Mouse (Mus musculus) liver, embryonic 16.5 days (tissue): ENCODE measurements around the gene Atp13a4. TPM values are rescaled to one million over a fixed set of nuclear protein-coding genes. Genes with fewer than 3 reads are reported as not detected.

Experiments used
- ATAC-seq: fragments of 200-750 bp; cut with Nextera tagmentation; 2 replicates; pipeline ENCODE4 v1.8.0; 2017; ENCODE audit warnings: low read depth, mild to moderate bottlenecking, moderate number of reproducible peaks, moderate library complexity
- H3K27ac ChIP-seq: fragments of 300-500 bp; sonication (generic); 2 replicates; pipeline ENCODE4 v1.5.1; 2014; ENCODE audit warnings: mild to moderate bottlenecking, low read length
- H3K27me3 ChIP-seq: fragments of 300-500 bp; sonication (generic); 2 replicates; pipeline ENCODE4 v1.6.1; 2014; ENCODE audit warnings: low read depth, low read length, mixed read lengths; ENCODE audit not compliant: control insufficient read depth, insufficient read depth
- H3K36me3 ChIP-seq: fragments of 300-500 bp; sonication (generic); 2 replicates; pipeline ENCODE4 v1.6.1; 2014; ENCODE audit warnings: mild to moderate bottlenecking; ENCODE audit not compliant: control insufficient read depth, insufficient read depth
- H3K4me1 ChIP-seq: fragments of 300-500 bp; sonication (generic); 2 replicates; pipeline ENCODE4 v1.6.1; 2014; ENCODE audit warnings: low read depth, low read length, mixed read lengths; ENCODE audit not compliant: control insufficient read depth
- H3K4me2 ChIP-seq: fragments of 300-500 bp; sonication (generic); 2 replicates; pipeline ENCODE4 v1.6.1; 2014; ENCODE audit warnings: low read depth, low read length, mixed read lengths
- H3K4me3 ChIP-seq: fragments of 300-500 bp; sonication (generic); 2 replicates; pipeline ENCODE4 v1.5.1; 2014; ENCODE audit warnings: low read depth, mild to moderate bottlenecking, low read length
- H3K9ac ChIP-seq: fragments of 300-500 bp; sonication (generic); 2 replicates; pipeline ENCODE4 v1.6.1; 2014; ENCODE audit warnings: low read depth, low read length
- H3K9me3 ChIP-seq: fragments of 300-500 bp; sonication (generic); replicated peaks from 2 replicates; pipeline ENCODE4 v1.6.1; 2016; ENCODE audit warnings: low read length; ENCODE audit not compliant: control insufficient read depth
- WGBS: fragments of 180-500 bp; shearing (Covaris S2); extraction: QIAGEN DNeasy Blood & Tissue Kit; methylation state at CpG from one replicate; pipeline ENCODE4 v1.1.7; 2014; ENCODE audit not compliant: insufficient replicate concordance; 5-methylcytosine and 5-hydroxymethylcytosine counted together
- polyA plus RNA-seq: library from polyadenylated mRNA; unstranded; fragments of >200 nt; fragmentation: Nextera tagmentation; extraction: Ambion mirVana; gene quantifications from 2 replicates; pipeline ENCODE4 v1.2.1, GENCODE M21; 2015

Atp13a4 gene
- polyA plus RNA-seq, result not detected in 2 replicates

- Histone ChIP-seq H3K9me3 (no peaks in the 10 kb centered on the region), H3K4me1 (no peaks in the 10 kb centered on the region), H3K27ac (no peak within 1 kb of the TSS), H3K36me3 (no peaks in the 10 kb centered on the region), H3K27me3 (no peaks in the 10 kb centered on the region), H3K9ac (no peak within 1 kb of the TSS), H3K4me3 (no peak within 1 kb of the TSS), H3K4me2 (no peak within 1 kb of the TSS)
- WGBS, result 65% methylated on average over 11 of the region's 11 CpGs
- no peak for ATAC-seq
Measured at GRCm38 (mm10) chr16:29544829-29545228, at the start of gene Atp13a4. TSS of gene Atp13a4 (minus strand) at chr16:29544864.

- H3K9me3 ChIP-seq, result no peaks in the 10 kb centered on the region
- no peak for ATAC-seq
- H3K4me1 ChIP-seq, result no peaks in the 10 kb centered on the region
- peaks cover 15% of the 10 kb centered on the region for H3K36me3 ChIP-seq
- H3K27me3 ChIP-seq, result no peaks in the 10 kb centered on the region
- 68% methylated on average over 7 of the region's 7 CpGs for WGBS
- no peak overlapping the region for H3K4me2 ChIP-seq
- H3K9ac ChIP-seq, result no peak overlapping the region
- H3K27ac ChIP-seq, result no peak overlapping the region
- H3K4me3 ChIP-seq, result no peak overlapping the region
Measured at GRCm38 (mm10) chr16:29592171-29592570, 47.5 kb upstream of the Atp13a4 start.

GRCm38 (mm10) chr16:29579787-29580176 lies 35.1 kb upstream of the Atp13a4 start:
- Histone ChIP-seq H3K9me3 (no peaks in the 10 kb centered on the region), H3K4me1 (peaks cover 4% of the 10 kb centered on the region), H3K4me3 (peak overlapping the region; percentile 94), H3K36me3 (no peaks in the 10 kb centered on the region), H3K4me2 (peak overlapping the region; percentile 79), H3K27ac (no peak overlapping the region), H3K27me3 (no peaks in the 10 kb centered on the region), H3K9ac (peak overlapping the region; percentile 89)
- 4% methylated on average over 12 of the region's 12 CpGs for WGBS
- no peak for ATAC-seq

GRCm38 (mm10) chr16:29579167-29579786 lies 34.6 kb upstream of the Atp13a4 start, which contains the start of gene Opa1:
TSS of gene Opa1 (plus strand) at chr16:29579334.
- Histone ChIP-seq H3K4me2 (peak within 1 kb of the TSS; percentile 79), H3K9ac (peak within 1 kb of the TSS; percentile 89), H3K9me3 (no peaks in the 10 kb centered on the region), H3K4me1 (peaks cover 4% of the 10 kb centered on the region), H3K27me3 (no peaks in the 10 kb centered on the region), H3K4me3 (peak within 1 kb of the TSS; percentile 94), H3K36me3 (no peaks in the 10 kb centered on the region), H3K27ac (0 out of 2 replicates have a peak within 1 kb of the TSS, but pooled peaks have one; percentile 37)
- under 1% methylated on average over 39 of the region's 39 CpGs for WGBS
- peak; percentile 100 for ATAC-seq

- no peaks in the 10 kb centered on the region for H3K27me3 ChIP-seq
- no peak overlapping the region for H3K4me2 ChIP-seq
- no peaks in the 10 kb centered on the region for H3K9me3 ChIP-seq
- 4% methylated on average over 5 of the region's 5 CpGs for WGBS
- H3K4me1 ChIP-seq, result peaks cover 4% of the 10 kb centered on the region
- H3K9ac ChIP-seq, result no peak overlapping the region
- no peaks in the 10 kb centered on the region for H3K36me3 ChIP-seq
- no peak overlapping the region for H3K4me3 ChIP-seq
- no peak overlapping the region for H3K27ac ChIP-seq
- ATAC-seq, result no peak
Measured at GRCm38 (mm10) chr16:29575620-29576019, 31.0 kb upstream of the Atp13a4 start.

- Histone ChIP-seq H3K4me2 (no peak overlapping the region), H3K27me3 (no peaks in the 10 kb centered on the region), H3K9me3 (no peaks in the 10 kb centered on the region), H3K9ac (no peak overlapping the region), H3K4me1 (no peaks in the 10 kb centered on the region; the same call in 1 of the 2 replicates), H3K4me3 (no peak overlapping the region), H3K27ac (no peak overlapping the region), H3K36me3 (no peaks in the 10 kb centered on the region)
- 17% methylated on average over 4 of the region's 4 CpGs for WGBS
- no peak for ATAC-seq
Measured at GRCm38 (mm10) chr16:29574013-29574412, 29.3 kb upstream of the Atp13a4 start.

GRCm38 (mm10) chr16:29560869-29561268 lies 16.2 kb upstream of the Atp13a4 start:
- 3% methylated on average over 7 of the region's 7 CpGs for WGBS
- no peak for ATAC-seq
- Histone ChIP-seq H3K9me3 (no peaks in the 10 kb centered on the region), H3K27ac (no peak overlapping the region), H3K36me3 (no peaks in the 10 kb centered on the region), H3K4me3 (no peak overlapping the region), H3K27me3 (no peaks in the 10 kb centered on the region), H3K4me1 (no peaks in the 10 kb centered on the region), H3K4me2 (peak overlapping the region; percentile 39; the same call in 1 of the 2 replicates), H3K9ac (no peak overlapping the region)

- Histone ChIP-seq H3K36me3 (no peaks in the 10 kb centered on the region), H3K27ac (no peak overlapping the region), H3K27me3 (no peaks in the 10 kb centered on the region), H3K9ac (no peak overlapping the region), H3K4me2 (peak overlapping the region; percentile 39; the same call in 1 of the 2 replicates), H3K4me3 (no peak overlapping the region), H3K4me1 (no peaks in the 10 kb centered on the region), H3K9me3 (no peaks in the 10 kb centered on the region)
- 36% methylated on average over 10 of the region's 10 CpGs for WGBS
- ATAC-seq, result no peak
Measured at GRCm38 (mm10) chr16:29560454-29560853, 15.8 kb upstream of the Atp13a4 start.

GRCm38 (mm10) chr16:29559667-29560066 lies 15.0 kb upstream of the Atp13a4 start:
- Histone ChIP-seq H3K4me3 (no peak overlapping the region), H3K27ac (no peak overlapping the region), H3K36me3 (no peaks in the 10 kb centered on the region), H3K9me3 (no peaks in the 10 kb centered on the region), H3K4me2 (no peak overlapping the region), H3K4me1 (no peaks in the 10 kb centered on the region), H3K9ac (no peak overlapping the region), H3K27me3 (no peaks in the 10 kb centered on the region)
- WGBS, result 68% methylated on average over 5 of the region's 5 CpGs
- no peak for ATAC-seq
